Mouse (Mus musculus): ENCODE measurements at regions not wholly inside any gene's neighbourhood (a gene's known extent, or its start where the extent isn't known, plus 50 kb on each side); places are given as distances from the start of the nearest gene placed in this dataset.

DNA sequence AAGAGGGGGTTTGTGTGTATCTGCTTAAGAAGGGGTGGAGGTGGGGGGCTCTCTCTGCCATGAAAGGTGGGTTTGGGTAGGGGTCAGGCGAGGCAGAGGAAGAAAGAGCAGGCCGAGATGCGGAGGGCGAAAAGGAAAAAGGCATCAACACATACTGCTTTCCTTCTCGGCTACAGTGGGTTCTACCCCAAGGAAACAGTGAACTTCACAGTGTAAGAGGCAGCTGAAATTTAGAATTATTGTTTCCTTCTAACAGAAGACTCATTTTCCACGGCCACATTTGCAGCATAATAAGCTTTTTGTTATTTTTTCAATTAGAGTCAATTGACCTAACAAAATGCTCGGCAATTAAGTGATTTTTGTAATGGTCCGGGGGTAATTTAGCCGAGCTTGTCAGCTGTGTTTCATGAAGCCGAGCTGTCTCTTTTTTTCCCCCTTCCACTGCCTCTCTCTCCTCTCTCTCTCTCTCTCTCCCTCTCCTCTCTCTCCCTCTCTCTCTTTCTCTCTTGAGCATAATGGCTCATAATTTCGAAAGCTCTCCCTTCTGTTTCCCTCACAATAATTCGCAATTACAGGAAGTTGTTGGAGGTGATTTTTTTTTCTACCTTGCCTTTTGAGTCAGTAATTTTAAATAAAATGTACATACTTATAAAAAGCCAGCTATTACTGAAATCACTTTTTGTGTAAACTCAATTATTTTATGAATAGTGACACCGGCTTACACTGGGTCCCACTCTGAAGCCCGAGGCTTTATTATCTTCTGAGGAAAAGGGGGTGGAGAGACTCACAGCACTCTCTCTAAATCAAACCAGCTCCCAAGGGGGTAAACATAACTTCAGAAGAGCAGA is 403.1 kb upstream of the 3110018I06Rik start:
- no peak for TF ChIP-seq NELFE (IDR thresholded peaks at IDR 0.05; ENCODE audit: low read depth, low read length)
- TF ChIP-seq POLR2AphosphoS5 (IDR thresholded peaks at IDR 0.05; ENCODE audit: borderline replicate concordance, low read depth, low read length): no peak
- Histone ChIP-seq H3K9me3 (replicated peaks; ENCODE audit: insufficient read depth, low read length) (no peaks in the 10 kb centered on the region), H3K79me2 (ENCODE audit: control insufficient read depth, insufficient read depth, low read length, poor library complexity) (no peaks in the 10 kb centered on the region), H3K27ac (ENCODE audit: control insufficient read depth, low read depth, low read length) (no peak overlapping the region), H3K4me1 (ENCODE audit: control insufficient read depth in 1 of 2, insufficient read depth in 2 of 2, low read length in 2 of 2) (no peaks in the 10 kb centered on the region), H3K9ac (ENCODE audit: control insufficient read depth, low read depth, low read length, poor library complexity, severe bottlenecking) (no peak overlapping the region), H3K27me3 (ENCODE audit: control insufficient read depth in 1 of 2, insufficient read depth in 2 of 2, low read length in 2 of 2) (no peaks in the 10 kb centered on the region), H3K36me3 (ENCODE audit: control insufficient read depth in 1 of 2, insufficient read depth in 2 of 2, low read length in 2 of 2) (no peaks in the 10 kb centered on the region), H3K4me3 (ENCODE audit: control insufficient read depth in 1 of 2, insufficient read depth in 1 of 2, low read depth in 2 of 2, low read length in 2 of 2) (no peak overlapping the region)
- no peak for DNase-seq (ENCODE audit: low read depth, low spot score)

DNA sequence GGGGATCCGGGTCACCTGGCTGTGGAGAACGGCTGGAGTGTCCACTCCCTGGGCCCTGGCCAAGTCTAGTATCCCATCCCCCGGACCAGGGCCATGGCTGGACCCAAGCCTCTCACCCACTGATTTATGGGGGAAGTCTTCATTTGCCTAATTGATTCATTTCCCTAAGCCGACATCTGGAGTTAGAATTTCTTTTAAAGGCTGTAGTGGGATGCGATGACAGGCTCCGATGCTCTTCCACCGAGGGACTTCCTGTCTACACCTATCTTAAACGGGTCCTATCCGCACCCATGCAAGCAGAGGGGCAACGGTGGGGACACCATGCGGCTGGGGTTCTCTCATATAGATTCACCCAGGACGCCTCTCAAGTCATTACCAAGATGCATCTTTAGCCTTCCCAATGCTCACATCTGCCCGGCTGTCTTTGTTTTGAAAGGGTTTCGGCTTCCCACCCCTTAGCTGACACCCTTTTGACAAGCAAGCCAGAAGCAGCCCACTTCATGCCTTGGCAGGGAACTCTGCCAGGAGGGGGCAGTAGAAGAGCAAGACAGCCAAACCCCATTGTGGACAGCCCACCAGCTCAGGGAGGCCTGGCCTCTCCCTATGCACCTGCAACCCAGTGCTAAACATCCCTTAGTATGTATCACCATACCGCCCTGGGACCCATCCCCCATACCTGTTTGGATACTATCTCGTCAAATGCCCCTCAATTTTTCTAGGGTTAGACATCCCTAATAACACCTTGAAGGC is 402.4 kb upstream of the 3110018I06Rik start:
- Histone ChIP-seq H3K27ac (ENCODE audit: control insufficient read depth, low read depth, low read length) (no peak overlapping the region), H3K36me3 (ENCODE audit: control insufficient read depth in 1 of 2, insufficient read depth in 2 of 2, low read length in 2 of 2) (no peaks in the 10 kb centered on the region), H3K79me2 (ENCODE audit: control insufficient read depth, insufficient read depth, low read length, poor library complexity) (no peaks in the 10 kb centered on the region), H3K9me3 (replicated peaks; ENCODE audit: insufficient read depth, low read length) (no peaks in the 10 kb centered on the region), H3K9ac (ENCODE audit: control insufficient read depth, low read depth, low read length, poor library complexity, severe bottlenecking) (no peak overlapping the region), H3K4me3 (ENCODE audit: control insufficient read depth in 1 of 2, insufficient read depth in 1 of 2, low read depth in 2 of 2, low read length in 2 of 2) (no peak overlapping the region), H3K27me3 (ENCODE audit: control insufficient read depth in 1 of 2, insufficient read depth in 2 of 2, low read length in 2 of 2) (no peaks in the 10 kb centered on the region), H3K4me1 (ENCODE audit: control insufficient read depth in 1 of 2, insufficient read depth in 2 of 2, low read length in 2 of 2) (no peaks in the 10 kb centered on the region)
- TF ChIP-seq E2F4 (IDR thresholded peaks at IDR 0.05; ENCODE audit: borderline replicate concordance, low read depth, low read length) (no peak), KAT2A (conservative IDR thresholded peaks at IDR 0.05; ENCODE audit: low read depth, low read length) (no peak), ETS1 (IDR thresholded peaks at IDR 0.05; ENCODE audit: low read depth, low read length) (no peak), UBTF (IDR thresholded peaks at IDR 0.05; ENCODE audit: borderline replicate concordance, insufficient read depth, low read depth, low read length) (no peak), EP300 (IDR thresholded peaks at IDR 0.05; ENCODE audit: low read depth in 1 of 2, low read length in 2 of 2) (no peak), JUND (IDR thresholded peaks at IDR 0.05; ENCODE audit: low read depth, low read length) (no peak), SMC3 (IDR thresholded peaks at IDR 0.05; ENCODE audit: low read depth, low read length) (no peak), POLR2AphosphoS2 (IDR thresholded peaks at IDR 0.05; ENCODE audit: low read length) (no peak), NELFE (IDR thresholded peaks at IDR 0.05; ENCODE audit: low read depth, low read length) (no peak), NRF1 (IDR thresholded peaks at IDR 0.05; ENCODE audit: insufficient read depth, low read depth, low read length, poor library complexity, severe bottlenecking) (no peak)
- DNase-seq (ENCODE audit: low read depth, low spot score): no peak

DNA sequence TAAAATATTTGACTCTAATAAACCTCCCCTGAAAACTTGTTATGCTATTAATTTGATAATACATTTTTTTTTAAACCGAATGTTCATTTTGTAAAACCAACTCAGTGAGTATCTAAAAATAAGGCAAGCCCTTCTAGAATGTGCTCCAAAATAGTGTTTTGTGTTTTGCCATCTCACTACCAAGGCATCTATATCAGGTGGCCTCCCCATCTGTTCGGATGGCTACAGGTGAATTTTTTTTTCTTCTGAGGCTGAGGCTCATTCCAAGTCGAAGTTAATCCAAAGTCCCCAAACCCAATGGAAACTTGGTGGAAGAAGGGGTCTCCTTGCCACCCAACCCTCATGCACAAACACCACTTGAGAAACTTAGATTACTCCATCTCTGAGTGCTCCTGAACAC is 396.3 kb upstream of the 3110018I06Rik start:
- Histone ChIP-seq H3K4me3 (ENCODE audit: control insufficient read depth in 1 of 2, insufficient read depth in 1 of 2, low read depth in 2 of 2, low read length in 2 of 2) (no peak overlapping the region), H3K36me3 (ENCODE audit: control insufficient read depth in 1 of 2, insufficient read depth in 2 of 2, low read length in 2 of 2) (no peaks in the 10 kb centered on the region), H3K4me1 (ENCODE audit: control insufficient read depth in 1 of 2, insufficient read depth in 2 of 2, low read length in 2 of 2) (no peaks in the 10 kb centered on the region), H3K27ac (ENCODE audit: control insufficient read depth, low read depth, low read length) (no peak overlapping the region), H3K27me3 (ENCODE audit: control insufficient read depth in 1 of 2, insufficient read depth in 2 of 2, low read length in 2 of 2) (no peaks in the 10 kb centered on the region), H3K79me2 (ENCODE audit: control insufficient read depth, insufficient read depth, low read length, poor library complexity) (no peaks in the 10 kb centered on the region), H3K9ac (ENCODE audit: control insufficient read depth, low read depth, low read length, poor library complexity, severe bottlenecking) (no peak overlapping the region), H3K9me3 (replicated peaks; ENCODE audit: insufficient read depth, low read length) (no peaks in the 10 kb centered on the region)
- no peak for DNase-seq (ENCODE audit: low read depth, low spot score)
- TF ChIP-seq USF2 (IDR thresholded peaks at IDR 0.05; ENCODE audit: borderline replicate concordance in 1 of 2, insufficient read depth in 1 of 2, low read depth in 1 of 2, low read length in 2 of 2) (no peak), MAZ (IDR thresholded peaks at IDR 0.05; ENCODE audit: low read depth, low read length) (no peak), EP300 (IDR thresholded peaks at IDR 0.05; ENCODE audit: low read depth in 1 of 2, low read length in 2 of 2) (no peak), ZMIZ1 (IDR thresholded peaks at IDR 0.05; ENCODE audit: low read depth, low read length) (no peak), RAD21 (IDR thresholded peaks at IDR 0.05; ENCODE audit: low read depth, low read length) (no peak), GABPA (IDR thresholded peaks at IDR 0.05; ENCODE audit: low read depth, low read length) (no peak), KAT2A (conservative IDR thresholded peaks at IDR 0.05; ENCODE audit: low read depth, low read length) (no peak), POLR2A (IDR thresholded peaks at IDR 0.05; ENCODE audit: control insufficient read depth in 1 of 2, insufficient read depth in 1 of 2, low read depth in 1 of 2, low read length in 2 of 2, poor library complexity in 1 of 2) (no peak), NELFE (IDR thresholded peaks at IDR 0.05; ENCODE audit: low read depth, low read length) (no peak), MYB (IDR thresholded peaks at IDR 0.05; ENCODE audit: low read depth, low read length) (no peak), SIN3A (IDR thresholded peaks at IDR 0.05; ENCODE audit: low read length) (no peak), MEF2A (IDR thresholded peaks at IDR 0.05; ENCODE audit: extremely low read depth, insufficient replicate concordance, low read depth, low read length, poor library complexity, severe bottlenecking) (no peak), E2F4 (IDR thresholded peaks at IDR 0.05; ENCODE audit: borderline replicate concordance, low read depth, low read length) (no peak), POLR2AphosphoS2 (IDR thresholded peaks at IDR 0.05; ENCODE audit: low read length) (no peak), GATA1 (IDR thresholded peaks at IDR 0.05; ENCODE audit: low read depth, low read length) (no peak), SMC3 (IDR thresholded peaks at IDR 0.05; ENCODE audit: low read depth, low read length) (no peak)
